Mouse (Mus musculus): Measurements from ENCODE around the gene Dlgap1. TPM values are rescaled to one million over a fixed set of nuclear protein-coding genes. Genes with fewer than 3 reads are reported as not detected.

The Dlgap1 gene
- polyA plus RNA-seq, 1 experiment from 2014 or later = 0.03 TPM

GRCm38 (mm10) chr17:70462771-70463491 is 494.1 kb downstream of the Dlgap1 start:
- H3K4me1 ChIP-seq (replicated peaks) = no peaks in the 10 kb centered on the region
- ATAC-seq (ENCODE audit: low read depth) (no peak), DNase-seq (no peak)
- H3K9me3 ChIP-seq (replicated peaks) = no peaks in the 10 kb centered on the region
- H3K4me3 ChIP-seq (replicated peaks) = no peak overlapping the region
- H3K4me2 ChIP-seq = no peak overlapping the region
- no peaks in the 10 kb centered on the region for H3K27me3 ChIP-seq
- no peak overlapping the region for H3K27ac ChIP-seq
- H3K36me3 ChIP-seq = no peaks in the 10 kb centered on the region
- 50% methylated on average over 8 of the region's 8 CpGs for WGBS (ENCODE audit: insufficient replicate concordance)
- H3K9ac ChIP-seq = no peak overlapping the region

GRCm38 (mm10) chr17:70466413-70466812 is 497.5 kb downstream of the Dlgap1 start:
- Histone ChIP-seq H3K27ac (no peak overlapping the region), H3K9ac (no peak overlapping the region), H3K4me2 (no peak overlapping the region), H3K4me1 (replicated peaks) (no peaks in the 10 kb centered on the region), H3K4me3 (replicated peaks) (no peak overlapping the region), H3K27me3 (no peaks in the 10 kb centered on the region), H3K9me3 (replicated peaks) (no peaks in the 10 kb centered on the region), H3K36me3 (no peaks in the 10 kb centered on the region)
- ATAC-seq (ENCODE audit: low read depth) (no peak), DNase-seq (no peak)
- 50% methylated on average over 4 of the region's 4 CpGs for WGBS (ENCODE audit: insufficient replicate concordance)

- Histone ChIP-seq H3K9ac (no peak overlapping the region), H3K4me3 (replicated peaks) (no peak overlapping the region), H3K4me1 (replicated peaks) (no peaks in the 10 kb centered on the region), H3K4me2 (no peak overlapping the region), H3K36me3 (no peaks in the 10 kb centered on the region), H3K27ac (no peak overlapping the region), H3K9me3 (replicated peaks) (no peaks in the 10 kb centered on the region), H3K27me3 (no peaks in the 10 kb centered on the region)
- ATAC-seq (ENCODE audit: low read depth) = no peak
- no peak for DNase-seq
- WGBS (ENCODE audit: insufficient replicate concordance) = 37% methylated on average over 7 of the region's 7 CpGs
Measured at GRCm38 (mm10) chr17:70470970-70471371, 502.1 kb downstream of the Dlgap1 start.

GRCm38 (mm10) chr17:70472162-70472561 is 503.3 kb downstream of the Dlgap1 start:
- 64% methylated on average over 7 of the region's 7 CpGs for WGBS (ENCODE audit: insufficient replicate concordance)
- no peaks in the 10 kb centered on the region for H3K4me1 ChIP-seq (replicated peaks)

GRCm38 (mm10) chr17:70473871-70474270 is 505.0 kb downstream of the Dlgap1 start:
- ATAC-seq (ENCODE audit: low read depth) (no peak), DNase-seq (no peak)
- WGBS (ENCODE audit: insufficient replicate concordance) = 72% methylated on average over 4 of the region's 4 CpGs
- H3K9me3 ChIP-seq (replicated peaks) = no peaks in the 10 kb centered on the region
- H3K4me1 ChIP-seq (replicated peaks) = no peaks in the 10 kb centered on the region
- H3K4me2 ChIP-seq = no peak overlapping the region
- H3K9ac ChIP-seq = no peak overlapping the region
- no peaks in the 10 kb centered on the region for H3K36me3 ChIP-seq
- no peak overlapping the region for H3K4me3 ChIP-seq (replicated peaks)
- H3K27me3 ChIP-seq = no peaks in the 10 kb centered on the region
- no peak overlapping the region for H3K27ac ChIP-seq

More at GRCm38 (mm10) chr17:70472162-70472561, 503.3 kb downstream of the Dlgap1 start:
- Histone ChIP-seq H3K4me2 (no peak overlapping the region), H3K36me3 (no peaks in the 10 kb centered on the region), H3K27me3 (no peaks in the 10 kb centered on the region), H3K9ac (no peak overlapping the region), H3K4me3 (replicated peaks) (no peak overlapping the region), H3K9me3 (replicated peaks) (no peaks in the 10 kb centered on the region), H3K27ac (no peak overlapping the region)
- ATAC-seq (ENCODE audit: low read depth) = no peak
- DNase-seq = no peak

- H3K4me2 ChIP-seq = no peak overlapping the region
- H3K4me1 ChIP-seq (replicated peaks) = no peaks in the 10 kb centered on the region
- ATAC-seq (ENCODE audit: low read depth) (no peak), DNase-seq (no peak)
- no peaks in the 10 kb centered on the region for H3K36me3 ChIP-seq
- WGBS (ENCODE audit: insufficient replicate concordance) = 75% methylated on average over 4 of the region's 4 CpGs
- H3K27ac ChIP-seq = no peak overlapping the region
- no peak overlapping the region for H3K9ac ChIP-seq
- no peaks in the 10 kb centered on the region for H3K27me3 ChIP-seq
- no peaks in the 10 kb centered on the region for H3K9me3 ChIP-seq (replicated peaks)
- H3K4me3 ChIP-seq (replicated peaks) = no peak overlapping the region
Measured at GRCm38 (mm10) chr17:70483716-70484115, 514.8 kb downstream of the Dlgap1 start.

- H3K27ac ChIP-seq = no peak overlapping the region
- no peak overlapping the region for H3K4me3 ChIP-seq (replicated peaks)
- H3K9ac ChIP-seq = no peak overlapping the region
- no peaks in the 10 kb centered on the region for H3K27me3 ChIP-seq
- H3K4me1 ChIP-seq (replicated peaks) = no peaks in the 10 kb centered on the region
- DNase-seq (no peak), ATAC-seq (ENCODE audit: low read depth) (no peak)
- H3K4me2 ChIP-seq = no peak overlapping the region
- no peaks in the 10 kb centered on the region for H3K36me3 ChIP-seq
- WGBS (ENCODE audit: insufficient replicate concordance) = 52% methylated on average over 4 of the region's 4 CpGs
- no peaks in the 10 kb centered on the region for H3K9me3 ChIP-seq (replicated peaks)
Measured at GRCm38 (mm10) chr17:70485668-70486067, 516.8 kb downstream of the Dlgap1 start.

GRCm38 (mm10) chr17:70486259-70486658 is 517.4 kb downstream of the Dlgap1 start:
- H3K27ac ChIP-seq = no peak overlapping the region
- H3K9ac ChIP-seq = no peak overlapping the region
- H3K36me3 ChIP-seq = no peaks in the 10 kb centered on the region
- no peak overlapping the region for H3K4me3 ChIP-seq (replicated peaks)
- H3K27me3 ChIP-seq = no peaks in the 10 kb centered on the region
- no peaks in the 10 kb centered on the region for H3K4me1 ChIP-seq (replicated peaks)
- H3K4me2 ChIP-seq = no peak overlapping the region
- H3K9me3 ChIP-seq (replicated peaks) = no peaks in the 10 kb centered on the region
- 34% methylated on average over 7 of the region's 7 CpGs for WGBS (ENCODE audit: insufficient replicate concordance)
- DNase-seq (no peak), ATAC-seq (ENCODE audit: low read depth) (no peak)

- H3K4me3 ChIP-seq (replicated peaks) = no peak overlapping the region
- no peaks in the 10 kb centered on the region for H3K9me3 ChIP-seq (replicated peaks)
- H3K27ac ChIP-seq = no peak overlapping the region
- H3K9ac ChIP-seq = no peak overlapping the region
- no peak overlapping the region for H3K4me2 ChIP-seq
- ATAC-seq (ENCODE audit: low read depth) (no peak), DNase-seq (no peak)
- H3K36me3 ChIP-seq = no peaks in the 10 kb centered on the region
- no peaks in the 10 kb centered on the region for H3K27me3 ChIP-seq
- 73% methylated on average over 10 of the region's 10 CpGs for WGBS (ENCODE audit: insufficient replicate concordance)
- H3K4me1 ChIP-seq (replicated peaks) = no peaks in the 10 kb centered on the region
Measured at GRCm38 (mm10) chr17:70486831-70487230, 518.0 kb downstream of the Dlgap1 start.

- Histone ChIP-seq H3K4me1 (replicated peaks) (no peaks in the 10 kb centered on the region), H3K4me2 (no peak overlapping the region), H3K36me3 (no peaks in the 10 kb centered on the region), H3K27ac (no peak overlapping the region), H3K9ac (no peak overlapping the region), H3K27me3 (no peaks in the 10 kb centered on the region), H3K9me3 (replicated peaks) (no peaks in the 10 kb centered on the region), H3K4me3 (replicated peaks) (no peak overlapping the region)
- ATAC-seq (ENCODE audit: low read depth) (peak; percentile 68), DNase-seq (peak; percentile 0)
- WGBS (ENCODE audit: insufficient replicate concordance) = 23% methylated on average over 7 of the region's 7 CpGs
Measured at GRCm38 (mm10) chr17:70488784-70489265, 520.0 kb downstream of the Dlgap1 start.

GRCm38 (mm10) chr17:70491575-70491974 is 522.7 kb downstream of the Dlgap1 start:
- no peaks in the 10 kb centered on the region for H3K9me3 ChIP-seq (replicated peaks)
- no peak overlapping the region for H3K9ac ChIP-seq
- H3K27me3 ChIP-seq = no peaks in the 10 kb centered on the region
- no peaks in the 10 kb centered on the region for H3K4me1 ChIP-seq (replicated peaks)
- DNase-seq (no peak), ATAC-seq (ENCODE audit: low read depth) (no peak)
- H3K4me2 ChIP-seq = no peak overlapping the region
- no peaks in the 10 kb centered on the region for H3K36me3 ChIP-seq
- H3K4me3 ChIP-seq (replicated peaks) = no peak overlapping the region
- H3K27ac ChIP-seq = no peak overlapping the region
- 68% methylated on average over 4 of the region's 4 CpGs for WGBS (ENCODE audit: insufficient replicate concordance)

- DNase-seq = no peak
- H3K4me2 ChIP-seq = no peak overlapping the region
- H3K4me3 ChIP-seq (replicated peaks) = no peak overlapping the region
- no peak overlapping the region for H3K27ac ChIP-seq
- ATAC-seq (ENCODE audit: low read depth) = no peak
- no peaks in the 10 kb centered on the region for H3K27me3 ChIP-seq
- H3K9ac ChIP-seq = no peak overlapping the region
- no peaks in the 10 kb centered on the region for H3K9me3 ChIP-seq (replicated peaks)
- H3K36me3 ChIP-seq = no peaks in the 10 kb centered on the region
- 64% methylated on average over 4 of the region's 4 CpGs for WGBS (ENCODE audit: insufficient replicate concordance)
- no peaks in the 10 kb centered on the region for H3K4me1 ChIP-seq (replicated peaks)
Measured at GRCm38 (mm10) chr17:70494338-70494737, 525.5 kb downstream of the Dlgap1 start.
